Mouse (Mus musculus) heart, adult 2 months (tissue): ENCODE measurements at regions not wholly inside any gene's neighbourhood (a gene's known extent, or its start where the extent isn't known, plus 50 kb on each side); places are given as distances from the start of the nearest gene placed in this dataset.

Experiments used
- CTCF ChIP-seq: fragments of 200-600 bp; IDR thresholded peaks from 2 replicates; pipeline ENCODE4 v1.8.1; 2022; ENCODE audit warnings: antibody characterized with exemption, mild to moderate bottlenecking, moderate library complexity
- EP300 ChIP-seq: fragments of 200-500 bp; IDR thresholded peaks from 2 replicates; pipeline ENCODE4 v1.6.1; 2011; ENCODE audit warnings: low read depth, low read length, control low read depth; ENCODE audit not compliant: insufficient read depth

DNA sequence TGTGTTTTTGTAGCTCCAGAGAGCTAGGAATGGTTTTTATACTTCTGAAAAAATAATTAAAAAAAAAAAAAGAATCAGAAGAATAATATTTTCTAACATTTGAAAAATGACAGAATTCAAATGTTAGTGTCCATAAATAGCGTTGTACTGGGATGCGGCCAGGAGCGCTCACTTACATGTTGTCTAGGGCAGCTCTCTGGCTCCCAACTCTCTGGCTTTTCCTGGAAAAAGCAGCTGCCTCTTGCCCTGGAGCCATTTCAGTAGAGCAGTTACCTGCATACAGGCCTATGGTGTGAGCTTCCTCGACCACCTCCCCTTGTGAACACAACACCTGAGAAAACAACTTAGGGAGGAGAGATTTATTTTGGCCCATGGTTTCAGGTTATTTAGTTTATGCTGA is 544.1 kb upstream of the Lrrc6 start:
- TF ChIP-seq CTCF (no peak), EP300 (no peak)
